Mouse (Mus musculus): ENCODE results near the gene Il17rb.

DNA sequence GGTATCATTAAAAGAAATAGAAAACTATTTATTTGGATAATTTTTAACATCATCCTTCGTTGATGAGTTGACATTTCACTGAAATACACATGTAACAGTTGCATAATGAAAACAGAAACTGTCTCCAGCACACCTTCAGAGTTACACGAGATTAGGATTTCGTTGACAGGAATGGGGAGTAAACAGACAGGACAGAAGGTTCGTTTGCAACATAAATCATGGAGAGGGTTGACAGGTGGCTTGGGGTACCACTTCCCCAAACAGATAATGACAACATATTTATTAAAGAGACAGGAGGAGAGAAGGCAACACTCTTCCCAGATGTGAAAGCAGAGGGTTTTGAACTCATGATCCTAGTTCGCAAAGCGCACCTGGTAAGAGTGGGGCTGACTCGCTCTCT is 46.2 kb upstream of the Il17rb start:
- TF ChIP-seq CTCF (IDR thresholded peaks at IDR 0.05; ENCODE audit: extremely low read depth, insufficient read depth, low read length) (no peak), POLR2A (IDR thresholded peaks at IDR 0.05; ENCODE audit: extremely low read depth, insufficient read depth, low read length) (no peak)
